ENCODE assay signal across 20 mouse cellular contexts in genomic region chr5:118025880-118026279, GRCm38 (mm10). TPM values are rescaled to one million over a fixed set of nuclear protein-coding genes. Genes with fewer than 3 reads are reported as not detected.
DNase-seq lines count a peak whose midpoint lies in the region; ATAC-seq lines count a peak whose summit lies in the region.
"Had no signal": no experiment of that assay in that cellular context is flagged by ENCODE, and none has a peak within 500 bp of the region (broad histone marks: within the 10 kb centered on the region; RNA-seq: fewer than 3 reads in every experiment).

No protein-coding gene starts in this region.

- peak overlapping the region; percentile 79 for H3K4me3 ChIP-seq in heart, embryonic 10.5 days
- H3K4me3 ChIP-seq in hindbrain, embryonic 15.5 days, result no peak overlapping the region
- no peak overlapping the region for H3K4me3 ChIP-seq in hindbrain, embryonic 11.5 days (ENCODE audit: low read depth, low read length)
- H3K4me3 ChIP-seq: forebrain, embryonic 15.5 days; gastrocnemius, adult 2 months; layer of hippocampus, adult 2 months; left cerebral cortex, adult 2 months had no signal

- intact Hi-C loops in heart, postnatal 36 days (cut with DNase I), result no loop called here
- intact Hi-C loops in left cerebral cortex, postnatal 14 days (cut with DNase I), result no loop called here

- 6% methylated on average over 12 of the region's 12 CpGs for WGBS in heart, embryonic 10.5 days
- 5% methylated on average over 12 of the region's 12 CpGs for WGBS in hindbrain, embryonic 15.5 days
- 1% methylated on average over 12 of the region's 12 CpGs for WGBS in hindbrain, embryonic 11.5 days

- peak overlapping the region; percentile 12; the same call in 1 of the 2 replicates for H3K4me2 ChIP-seq in hindbrain, embryonic 15.5 days
- H3K4me2 ChIP-seq in hindbrain, embryonic 11.5 days (replicated peaks; ENCODE audit: low read depth, low read length), result no peak overlapping the region
- H3K4me2 ChIP-seq: forebrain, embryonic 15.5 days had no signal

- no peaks in the 10 kb centered on the region for H3K36me3 ChIP-seq in heart, embryonic 10.5 days
- no peaks in the 10 kb centered on the region for H3K36me3 ChIP-seq in hindbrain, embryonic 15.5 days
- no peaks in the 10 kb centered on the region for H3K36me3 ChIP-seq in hindbrain, embryonic 11.5 days (ENCODE audit: control insufficient read depth, insufficient read depth, low read length)
- H3K36me3 ChIP-seq: forebrain, embryonic 15.5 days had no signal

- H3K27me3 ChIP-seq in heart, embryonic 10.5 days (ENCODE audit: insufficient read depth, poor library complexity, severe bottlenecking), result peaks cover 58% of the 10 kb centered on the region
- H3K27me3 ChIP-seq in hindbrain, embryonic 15.5 days, result peaks cover 52% of the 10 kb centered on the region
- peaks cover 48% of the 10 kb centered on the region for H3K27me3 ChIP-seq in hindbrain, embryonic 11.5 days (ENCODE audit: control insufficient read depth, insufficient read depth, low read length)

- H3K9ac ChIP-seq in hindbrain, embryonic 15.5 days, result no peak overlapping the region
- H3K9ac ChIP-seq in hindbrain, embryonic 11.5 days (ENCODE audit: low read depth, low read length), result no peak overlapping the region; the same call in 1 of the 2 replicates
- H3K9ac ChIP-seq: forebrain, embryonic 15.5 days had no signal

- no peaks in the 10 kb centered on the region for H3K9me3 ChIP-seq in heart, embryonic 10.5 days
- H3K9me3 ChIP-seq in hindbrain, embryonic 15.5 days, result no peaks in the 10 kb centered on the region
- H3K9me3 ChIP-seq in hindbrain, embryonic 11.5 days (ENCODE audit: control insufficient read depth, low read length), result no peaks in the 10 kb centered on the region
- H3K9me3 ChIP-seq: forebrain, embryonic 15.5 days had no signal

- H3K27ac ChIP-seq in heart, embryonic 10.5 days, result peak overlapping the region; percentile 47
- H3K27ac ChIP-seq in hindbrain, embryonic 15.5 days (replicated peaks), result no peak overlapping the region
- no peak overlapping the region for H3K27ac ChIP-seq in hindbrain, embryonic 11.5 days (ENCODE audit: low read depth, low read length)
- H3K27ac ChIP-seq: forebrain, embryonic 15.5 days; gastrocnemius, adult 2 months; kidney, postnatal 0 days; layer of hippocampus, adult 2 months; left cerebral cortex, adult 2 months had no signal

- no peak for DNase-seq in heart, embryonic 10.5 days (ENCODE audit: low spot score)
- no peak for DNase-seq in heart, postnatal 36 days
- DNase-seq in hindbrain, embryonic 11.5 days (ENCODE audit: low spot score), result no peak
- no peak for DNase-seq in left cerebral cortex, postnatal 14 days (ENCODE audit: low spot score in 2 of 2)
- DNase-seq: adrenal gland, adult 8-10 months; B cell, adult 2 months; cerebellum, adult 8-10 months; embryo, embryonic 11 days; gastrocnemius, adult 2 months; lung, adult 2 months; lung, postnatal 4 days had no signal

- no peak for ATAC-seq in hindbrain, embryonic 15.5 days (ENCODE audit: low FRiP score, low read depth)
- no peak for ATAC-seq in hindbrain, embryonic 11.5 days (ENCODE audit: low FRiP score)
- 0 out of 2 replicates have a peak, but pooled peaks have one; percentile 3 for ATAC-seq in common myeloid progenitor, adult 5-6 weeks (replicated peaks; ENCODE audit: low read depth, poor library complexity, severe bottlenecking)
- 0 out of 2 replicates have a peak, but pooled peaks have one; percentile 4 for ATAC-seq in megakaryocyte, adult 5-6 weeks (ENCODE audit: poor library complexity, severe bottlenecking)
- ATAC-seq: forebrain, embryonic 15.5 days; intestine, embryonic 16.5 days had no signal

- H3K4me1 ChIP-seq in heart, embryonic 10.5 days, result peaks cover 54% of the 10 kb centered on the region
- peaks cover 35% of the 10 kb centered on the region for H3K4me1 ChIP-seq in hindbrain, embryonic 15.5 days (replicated peaks)
- H3K4me1 ChIP-seq in hindbrain, embryonic 11.5 days (replicated peaks; ENCODE audit: control insufficient read depth, insufficient read depth, low read length), result peaks cover 14% of the 10 kb centered on the region

RNA-seq across cellular contexts. Expression of gene Tesc, which starts 1.7 kb away (rescaled TPM):
- 10.0 and 19.0 TPM in 2 replicates for polyA plus RNA-seq in heart, embryonic 10.5 days (2016; fragmentation: Nextera tagmentation; extraction: Ambion mirVana)
- total RNA-seq in heart, postnatal 36 days (2021), result 100 to 1,000 TPM; 218 to 224 TPM
- polyA plus RNA-seq in hindbrain, embryonic 15.5 days (2015; fragmentation: Nextera tagmentation; extraction: Ambion mirVana), result 2.9 and 3.5 TPM in 2 replicates
- polyA plus RNA-seq in hindbrain, embryonic 11.5 days (2014; fragmentation: Nextera tagmentation; extraction: Ambion mirVana), result 0.63 and 1.4 TPM in 2 replicates
- not detected in 2 replicates for total RNA-seq in common myeloid progenitor, adult 5-6 weeks (2017)
- total RNA-seq in megakaryocyte, adult 5-6 weeks (2015), result 1.8 and 4.2 TPM in 2 replicates
- 2.2 and 2.4 TPM in 2 replicates for total RNA-seq in megakaryocyte, adult 5-6 weeks (2017)
- total RNA-seq in left cerebral cortex, postnatal 14 days (2021), result 10 to 100 TPM; 58.0 to 60.3 TPM
- total RNA-seq: MEL had no signal

RNA-seq across cellular contexts. Expression of gene Fbxo21, which starts 49.4 kb away (rescaled TPM):
- 72.2 and 73.5 TPM in 2 replicates for polyA plus RNA-seq in heart, embryonic 10.5 days (2016; fragmentation: Nextera tagmentation; extraction: Ambion mirVana)
- 10 to 100 TPM; 35.8 to 42.6 TPM for total RNA-seq in heart, postnatal 36 days (2021)
- polyA plus RNA-seq in hindbrain, embryonic 15.5 days (2015; fragmentation: Nextera tagmentation; extraction: Ambion mirVana), result 148 and 159 TPM in 2 replicates
- 80.2 and 93.6 TPM in 2 replicates for polyA plus RNA-seq in hindbrain, embryonic 11.5 days (2014; fragmentation: Nextera tagmentation; extraction: Ambion mirVana)
- 16.1 and 32.3 TPM in 2 replicates for total RNA-seq in common myeloid progenitor, adult 5-6 weeks (2017)
- 2.0 and 3.1 TPM in 2 replicates for total RNA-seq in megakaryocyte, adult 5-6 weeks (2015)
- 4.2 and 4.8 TPM in 2 replicates for total RNA-seq in megakaryocyte, adult 5-6 weeks (2017)
- total RNA-seq in left cerebral cortex, postnatal 14 days (2021), result 100 to 1,000 TPM; 113 to 118 TPM

Comparison
In these comparisons a context has a peak if more than half of its experiments do, and no peak if none do; other contexts are left out.
1. ATAC-seq: peak in common myeloid progenitor, adult 5-6 weeks (single experiment) and megakaryocyte, adult 5-6 weeks (single experiment); none in hindbrain, embryonic 15.5 days (single experiment) and hindbrain, embryonic 11.5 days (single experiment).
2. RNA of gene Tesc, which starts 1.7 kb away (total RNA-seq): 218 to 224 TPM in heart, postnatal 36 days and 58.0 to 60.3 TPM in left cerebral cortex, postnatal 14 days; 1.8 to 4.2 TPM in megakaryocyte, adult 5-6 weeks and not detected in common myeloid progenitor, adult 5-6 weeks; every median in the first group is over 10 times any median in the second.